Mouse (Mus musculus) forebrain, embryonic 14.5 days (tissue): ENCODE results near the gene Luzp1. TPM values are rescaled to one million over a fixed set of nuclear protein-coding genes. Genes with fewer than 3 reads are reported as not detected.
A peak's percentile ranks its signal among the peaks of the same experiment; 100 is the strongest.

Experiments used
- ATAC-seq: fragments of 200-750 bp; cut with Nextera tagmentation; 2 replicates; pipeline ENCODE4 v1.8.0; 2017; ENCODE audit warnings: mild to moderate bottlenecking, moderate library complexity
- DNase-seq: peaks from one replicate; pipeline ENCODE4 v3.0.0-alpha.2; 2015; ENCODE audit warnings: low spot score
- H3K27ac ChIP-seq: fragments of 300-500 bp; sonication (generic); 2 replicates; pipeline ENCODE4 v1.5.1; 2014; ENCODE audit warnings: low read depth, mild to moderate bottlenecking, control low read depth, low read length, moderate library complexity
- H3K27me3 ChIP-seq: fragments of 300-500 bp; sonication (generic); replicated peaks from 2 replicates; pipeline ENCODE4 v1.6.1; 2014; ENCODE audit warnings: low read length, control low read depth, mixed read lengths; ENCODE audit not compliant: control insufficient read depth, insufficient read depth
- H3K36me3 ChIP-seq: fragments of 300-500 bp; sonication (generic); 2 replicates; pipeline ENCODE4 v1.6.1; 2014; ENCODE audit warnings: low read length, control low read depth; ENCODE audit not compliant: control insufficient read depth, insufficient read depth
- H3K4me1 ChIP-seq: fragments of 300-500 bp; sonication (generic); 2 replicates; pipeline ENCODE4 v1.6.1; 2014; ENCODE audit warnings: antibody characterized with exemption, low read length, control low read depth; ENCODE audit not compliant: control insufficient read depth, insufficient read depth
- H3K4me2 ChIP-seq: fragments of 300-500 bp; sonication (generic); 2 replicates; pipeline ENCODE4 v1.6.1; 2014; ENCODE audit warnings: mild to moderate bottlenecking, control low read depth, low read length
- H3K4me3 ChIP-seq: fragments of 300-500 bp; sonication (generic); 2 replicates; pipeline ENCODE4 v1.5.1; 2014; ENCODE audit warnings: low read depth, low read length, control low read depth
- H3K9ac ChIP-seq: fragments of 300-500 bp; sonication (generic); 2 replicates; pipeline ENCODE4 v1.6.1; 2014; ENCODE audit warnings: mild to moderate bottlenecking, low read length, control low read depth, moderate library complexity
- H3K9me3 ChIP-seq: fragments of 300-500 bp; sonication (generic); replicated peaks from 2 replicates; pipeline ENCODE4 v1.6.1; 2016; ENCODE audit warnings: low read length, control low read depth, mixed read lengths; ENCODE audit not compliant: control insufficient read depth
- WGBS: fragments of 180-500 bp; shearing (Covaris S2); extraction: QIAGEN DNeasy Blood & Tissue Kit; methylation state at CpG from one replicate; pipeline ENCODE4 v1.1.7; 2014; 5-methylcytosine and 5-hydroxymethylcytosine counted together
- polyA plus RNA-seq: library from polyadenylated mRNA; unstranded; fragments of >200 nt; fragmentation: Nextera tagmentation; extraction: Ambion mirVana; gene quantifications from 2 replicates; pipeline ENCODE4 v1.2.1, GENCODE M21; 2014

Luzp1 gene
- polyA plus RNA-seq, 1 experiment from 2014 or later, result 41.7 TPM

DNA sequence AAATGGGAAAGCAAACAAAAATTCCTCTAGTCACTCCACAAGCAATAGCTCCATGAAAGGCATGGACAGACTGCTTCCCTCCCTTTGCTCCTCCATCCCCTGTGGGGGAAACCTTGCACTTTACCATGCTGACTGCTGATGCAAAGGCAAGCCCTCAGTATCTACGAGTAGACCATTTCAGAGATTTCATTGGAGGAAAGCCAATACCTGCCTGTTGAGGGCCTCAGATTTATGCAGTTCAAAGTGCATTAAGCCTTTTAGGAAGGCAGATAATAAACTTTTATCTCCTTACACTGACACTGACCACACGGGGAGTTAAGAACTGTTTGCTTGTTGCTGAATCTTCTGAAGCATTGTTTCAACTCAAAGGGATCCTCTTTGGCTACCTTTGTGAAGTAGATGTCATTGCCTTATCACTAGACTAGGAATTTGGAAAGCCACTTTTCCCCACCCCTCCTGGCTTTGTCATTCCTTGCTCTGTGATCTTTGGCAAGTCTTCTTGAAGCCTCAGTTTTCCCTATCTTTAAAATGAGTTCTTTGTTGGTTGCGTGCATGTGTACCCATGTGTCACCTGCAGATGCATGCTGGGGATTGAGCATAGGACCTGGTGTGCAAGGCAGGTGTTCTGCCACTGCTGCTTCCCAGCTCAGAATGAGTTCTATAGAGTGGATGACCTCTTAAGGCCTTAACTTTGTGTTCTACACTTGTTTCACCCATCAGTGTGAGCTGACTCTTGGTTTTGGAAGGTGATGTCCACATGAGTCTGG is 76.9 kb downstream of the Luzp1 start:
- no peak overlapping the region for H3K27ac ChIP-seq
- WGBS, result 76% methylated on average over 3 of the region's 3 CpGs
- H3K36me3 ChIP-seq, result peaks cover 93% of the 10 kb centered on the region

DNA sequence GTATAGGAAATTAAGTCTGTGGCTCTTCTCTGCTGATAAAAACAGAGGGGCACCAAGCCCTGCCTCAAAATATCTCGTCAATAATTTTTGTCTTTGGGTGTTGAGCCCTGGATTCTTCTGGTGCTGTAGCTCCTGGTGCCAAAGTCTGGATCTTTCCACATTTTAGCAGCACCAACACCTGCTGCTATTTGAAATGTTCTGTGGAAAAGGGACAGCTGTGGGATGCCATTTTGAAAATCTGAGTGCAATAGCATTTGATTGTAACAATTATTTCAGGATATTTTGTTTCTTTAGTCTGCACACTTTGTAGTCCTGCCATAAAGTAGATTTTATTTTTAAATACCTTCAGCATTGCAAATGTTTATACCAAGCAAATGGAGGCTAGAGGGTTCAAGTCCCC is 78.2 kb downstream of the Luzp1 start:
- DNase-seq, result no peak
- peaks cover 93% of the 10 kb centered on the region for H3K36me3 ChIP-seq
- 64% methylated on average over 1 of the region's 1 CpGs for WGBS

More for the DNA sequence above, 76.9 kb downstream of the Luzp1 start:
- Histone ChIP-seq H3K27me3 (no peaks in the 10 kb centered on the region), H3K4me2 (no peak overlapping the region), H3K9ac (no peak overlapping the region), H3K4me3 (no peak overlapping the region), H3K4me1 (peaks cover 15% of the 10 kb centered on the region), H3K9me3 (no peaks in the 10 kb centered on the region)
- DNase-seq, result no peak
- no peak for ATAC-seq

DNA sequence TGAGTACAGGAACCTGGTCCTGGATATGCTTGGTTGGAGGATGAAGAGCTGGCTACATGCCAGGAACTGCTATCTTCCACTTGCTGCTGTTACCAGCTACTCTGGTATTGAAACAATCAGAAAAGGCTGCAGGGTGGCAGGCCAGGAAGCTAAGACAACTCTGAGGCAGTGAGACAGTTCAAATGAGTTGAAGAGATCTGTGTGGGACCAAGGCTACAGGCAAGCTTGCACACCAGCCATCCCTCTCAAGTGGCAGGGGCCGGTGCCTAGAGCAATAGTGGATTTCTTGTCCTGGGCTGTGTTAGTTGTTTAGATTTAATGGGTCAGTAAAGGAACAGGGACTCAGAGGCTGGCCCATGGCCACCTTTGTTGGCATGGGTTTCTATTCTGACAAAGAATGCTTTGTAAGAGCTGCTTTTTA is 78.8 kb downstream of the Luzp1 start:
- H3K9ac ChIP-seq, result no peak overlapping the region
- H3K4me1 ChIP-seq, result peaks cover 15% of the 10 kb centered on the region
- WGBS, result 0% methylated on average over 1 of the region's 1 CpGs
- no peak overlapping the region for H3K4me2 ChIP-seq
- no peak overlapping the region for H3K4me3 ChIP-seq
- H3K9me3 ChIP-seq, result no peaks in the 10 kb centered on the region
- DNase-seq, result peak; percentile 63
- no peaks in the 10 kb centered on the region for H3K27me3 ChIP-seq
- peak overlapping the region; percentile 81; the same call in 1 of the 2 replicates for H3K27ac ChIP-seq
- peaks cover 93% of the 10 kb centered on the region for H3K36me3 ChIP-seq
- ATAC-seq, result peak; percentile 66; the same call in 1 of the 2 replicates

More for the DNA sequence above, 78.2 kb downstream of the Luzp1 start:
- Histone ChIP-seq H3K4me1 (peaks cover 15% of the 10 kb centered on the region), H3K9ac (no peak overlapping the region), H3K27me3 (no peaks in the 10 kb centered on the region), H3K4me3 (no peak overlapping the region), H3K27ac (no peak overlapping the region), H3K9me3 (no peaks in the 10 kb centered on the region), H3K4me2 (no peak overlapping the region)
- ATAC-seq, result no peak

DNA sequence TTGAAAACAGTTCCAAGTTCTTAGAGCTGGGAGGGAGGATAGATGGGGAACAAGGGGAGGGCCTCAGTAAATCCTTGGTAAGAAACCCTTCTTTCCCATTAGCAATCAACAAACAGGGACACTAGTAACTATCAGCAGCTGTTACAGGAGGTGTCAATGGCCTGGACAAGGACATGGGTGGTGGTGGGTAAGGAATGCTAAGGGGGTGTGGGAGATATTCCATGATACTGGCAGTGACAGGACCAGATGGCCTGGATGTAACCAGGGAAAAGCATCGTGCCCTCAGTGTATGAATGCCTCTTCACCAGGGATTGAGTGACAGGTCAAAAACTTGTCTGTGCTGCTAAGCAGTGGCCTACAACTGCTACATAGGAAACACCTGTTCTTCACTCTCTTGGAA is 83.5 kb downstream of the Luzp1 start:
- no peak overlapping the region for H3K4me2 ChIP-seq
- H3K27ac ChIP-seq, result no peak overlapping the region
- ATAC-seq, result no peak
- 88% methylated on average over 1 of the region's 1 CpGs for WGBS
- H3K27me3 ChIP-seq, result no peaks in the 10 kb centered on the region
- peaks cover 95% of the 10 kb centered on the region for H3K36me3 ChIP-seq
- no peak overlapping the region for H3K9ac ChIP-seq
- DNase-seq, result no peak
- no peaks in the 10 kb centered on the region for H3K9me3 ChIP-seq
- H3K4me1 ChIP-seq, result peaks cover 11% of the 10 kb centered on the region
- no peak overlapping the region for H3K4me3 ChIP-seq

DNA sequence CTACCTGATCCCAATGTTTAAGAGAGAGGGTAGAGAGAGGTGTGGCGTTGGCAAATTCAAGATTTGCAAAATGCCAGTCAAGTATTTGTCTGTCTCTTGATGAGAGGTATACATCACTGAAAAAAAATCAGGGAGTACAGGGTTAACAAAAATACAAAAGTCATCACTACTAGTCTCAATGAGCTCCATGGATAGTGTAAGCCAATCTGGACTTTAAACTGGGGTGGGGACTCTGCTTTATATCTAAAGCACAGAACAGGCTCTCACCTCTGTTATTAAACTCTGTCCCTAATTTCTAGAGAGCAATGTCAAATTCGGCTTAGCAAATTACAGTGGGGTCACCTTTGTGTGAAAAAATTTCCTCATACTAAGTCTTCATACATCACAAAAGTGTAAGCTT is 88.1 kb downstream of the Luzp1 start:
- H3K9me3 ChIP-seq, result no peaks in the 10 kb centered on the region
- no peak overlapping the region for H3K4me2 ChIP-seq
- DNase-seq, result no peak
- no peaks in the 10 kb centered on the region for H3K27me3 ChIP-seq
- no peaks in the 10 kb centered on the region for H3K4me1 ChIP-seq
- H3K27ac ChIP-seq, result no peak overlapping the region
- H3K4me3 ChIP-seq, result no peak overlapping the region
- 95% methylated on average over 2 of the region's 2 CpGs for WGBS
- peaks cover 94% of the 10 kb centered on the region for H3K36me3 ChIP-seq
- no peak for ATAC-seq
- H3K9ac ChIP-seq, result no peak overlapping the region

DNA sequence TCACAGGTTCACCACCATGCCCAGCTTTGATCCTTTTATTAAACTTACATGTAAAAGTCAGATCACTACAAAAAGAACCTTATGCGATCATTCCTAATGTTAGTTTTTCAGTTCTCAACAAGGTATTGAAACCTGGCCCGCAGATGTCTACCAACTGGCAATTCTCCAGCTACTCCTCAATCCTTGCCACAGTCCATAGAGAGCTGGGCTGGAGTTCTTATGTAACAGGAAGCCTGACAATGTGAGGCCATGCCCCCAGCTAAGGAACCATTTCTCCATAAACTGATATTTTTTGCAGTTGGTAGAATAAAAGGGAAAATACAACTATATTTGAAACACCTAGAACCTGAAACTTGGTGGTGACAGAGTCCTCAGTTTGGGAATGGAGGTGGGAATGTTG is 90.1 kb downstream of the Luzp1 start:
- Histone ChIP-seq H3K27ac (no peak overlapping the region), H3K9ac (no peak overlapping the region), H3K36me3 (peaks cover 92% of the 10 kb centered on the region), H3K27me3 (no peaks in the 10 kb centered on the region), H3K9me3 (no peaks in the 10 kb centered on the region), H3K4me1 (no peaks in the 10 kb centered on the region), H3K4me3 (no peak overlapping the region), H3K4me2 (no peak overlapping the region)
- DNase-seq (no peak), ATAC-seq (no peak)
- 97% methylated on average over 2 of the region's 2 CpGs for WGBS

DNA sequence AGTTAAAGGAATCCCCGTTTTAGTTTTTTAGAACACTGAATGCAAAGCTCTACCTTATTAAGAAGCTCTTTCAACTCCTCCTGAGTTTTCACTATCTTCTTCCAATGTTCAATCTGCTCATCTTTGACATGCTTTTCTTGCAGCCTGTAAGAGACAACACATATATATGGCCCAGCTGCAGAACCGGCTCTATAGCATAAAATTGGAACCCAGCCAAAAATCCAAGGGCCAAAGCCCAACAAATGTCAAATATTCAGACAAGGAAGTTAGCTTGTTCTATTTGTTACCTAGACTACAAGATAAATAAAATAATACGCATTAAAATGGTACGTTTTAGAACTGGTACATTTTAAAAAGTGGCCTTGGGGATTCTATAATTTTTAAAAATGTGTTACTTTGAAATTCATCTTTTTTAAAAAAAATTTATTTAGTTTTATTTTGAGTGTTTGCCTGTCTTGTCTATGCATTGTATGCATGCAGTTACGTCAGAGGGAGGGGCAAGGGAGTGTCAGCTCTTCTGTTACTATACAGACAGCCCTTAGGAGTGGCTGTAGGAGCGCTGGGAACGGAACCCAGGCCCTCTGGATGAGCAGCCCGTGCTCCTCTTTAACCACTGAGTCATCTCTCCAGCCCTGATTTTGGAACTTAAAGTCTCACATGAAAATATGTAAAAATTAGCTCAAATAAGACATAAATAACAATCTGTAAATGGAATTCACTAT is 90.9 kb downstream of the Luzp1 start:
- no peak overlapping the region for H3K4me3 ChIP-seq
- ATAC-seq (no peak), DNase-seq (no peak)
- no peak overlapping the region for H3K27ac ChIP-seq
- no peaks in the 10 kb centered on the region for H3K4me1 ChIP-seq
- peaks cover 94% of the 10 kb centered on the region for H3K36me3 ChIP-seq
- H3K27me3 ChIP-seq, result no peaks in the 10 kb centered on the region
- no peaks in the 10 kb centered on the region for H3K9me3 ChIP-seq
- 90% methylated on average over 8 of the region's 8 CpGs for WGBS
- H3K9ac ChIP-seq, result no peak overlapping the region
- no peak overlapping the region for H3K4me2 ChIP-seq

DNA sequence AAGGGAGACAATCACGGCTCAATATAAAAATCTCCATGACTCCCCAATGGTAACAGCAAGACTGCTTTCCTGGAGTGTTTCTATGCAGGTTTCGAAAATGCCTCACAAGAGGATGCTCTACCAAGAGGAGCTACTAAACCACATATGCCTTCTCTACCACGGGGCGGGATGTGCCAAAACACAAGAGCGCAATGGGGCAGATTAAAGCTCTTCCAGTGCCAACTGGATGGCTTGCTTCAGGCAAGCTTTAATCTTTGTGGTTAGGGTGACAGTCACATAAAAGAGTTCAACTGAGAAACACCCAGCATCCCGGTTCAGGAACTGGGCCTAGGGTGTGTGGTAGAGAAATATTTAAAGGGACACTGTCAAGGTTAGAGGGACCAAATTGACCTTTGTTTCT is 93.2 kb downstream of the Luzp1 start:
- ATAC-seq, result no peak
- no peak overlapping the region for H3K4me3 ChIP-seq
- H3K27ac ChIP-seq, result no peak overlapping the region
- no peak overlapping the region for H3K4me2 ChIP-seq
- no peak overlapping the region for H3K9ac ChIP-seq
- no peaks in the 10 kb centered on the region for H3K4me1 ChIP-seq
- H3K27me3 ChIP-seq, result no peaks in the 10 kb centered on the region
- no peaks in the 10 kb centered on the region for H3K9me3 ChIP-seq
- WGBS, result 81% methylated on average over 6 of the region's 6 CpGs
- peaks cover 92% of the 10 kb centered on the region for H3K36me3 ChIP-seq
- DNase-seq, result no peak

DNA sequence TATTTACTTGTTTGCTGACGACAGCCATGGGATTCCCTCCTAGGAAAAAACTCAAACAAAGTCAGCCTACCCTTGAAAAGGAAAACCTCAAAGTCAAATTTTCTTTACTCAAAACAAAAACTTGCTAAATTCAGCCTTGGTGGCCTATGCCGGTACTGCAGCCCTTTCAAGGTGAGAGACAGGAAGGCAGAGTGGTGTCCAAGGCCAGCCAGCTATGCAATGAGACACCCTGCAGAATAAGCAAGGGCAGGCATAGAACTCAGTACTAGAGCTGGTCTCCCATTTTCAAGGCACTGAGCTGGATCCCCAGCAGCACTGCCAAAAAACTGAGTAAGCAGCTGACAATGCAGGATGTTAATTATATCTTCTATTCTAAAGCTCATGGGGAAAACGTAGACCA is 99.1 kb downstream of the Luzp1 start:
- Histone ChIP-seq H3K27ac (no peak overlapping the region), H3K4me1 (no peaks in the 10 kb centered on the region), H3K4me2 (no peak overlapping the region), H3K4me3 (no peak overlapping the region), H3K27me3 (no peaks in the 10 kb centered on the region), H3K9me3 (no peaks in the 10 kb centered on the region), H3K9ac (no peak overlapping the region), H3K36me3 (peaks cover 80% of the 10 kb centered on the region)
- 75% methylated on average over 3 of the region's 3 CpGs for WGBS
- no peak for ATAC-seq
- no peak for DNase-seq
